Mouse (Mus musculus): ENCODE measurements around the gene C2cd4b. TPM values are rescaled to one million over a fixed set of nuclear protein-coding genes. Genes with fewer than 3 reads are reported as not detected.

Gene C2cd4b
- polyA plus RNA-seq, 1 experiment from 2014 or later: not detected

GRCm38 (mm10) chr9:67766948-67767347 lies 7.7 kb downstream of the C2cd4b start:
- Histone ChIP-seq H3K4me2 (ENCODE audit: low read depth, low read length) (no peak overlapping the region), H3K4me1 (ENCODE audit: insufficient read depth) (no peaks in the 10 kb centered on the region), H3K27me3 (ENCODE audit: insufficient read depth, low read length) (0 out of 2 replicates have a peak, but pooled peaks cover 6% of the 10 kb centered on the region), H3K9ac (replicated peaks) (no peak overlapping the region), H3K4me3 (ENCODE audit: low read depth, low read length) (no peak overlapping the region), H3K27ac (ENCODE audit: low read depth) (no peak overlapping the region), H3K9me3 (ENCODE audit: low read length) (peaks cover 4% of the 10 kb centered on the region), H3K36me3 (replicated peaks; ENCODE audit: insufficient read depth, low read length) (no peaks in the 10 kb centered on the region)
- 43% methylated on average over 3 of the region's 3 CpGs for WGBS (ENCODE audit: insufficient replicate concordance)
- ATAC-seq (no peak), DNase-seq (no peak)
- no peak for TF ChIP-seq EP300 (IDR thresholded peaks at IDR 0.05; ENCODE audit: low read depth)
- no peak for TF ChIP-seq CTCF (IDR thresholded peaks at IDR 0.05; ENCODE audit: low read depth)

- 64% methylated on average over 4 of the region's 4 CpGs for WGBS (ENCODE audit: insufficient replicate concordance)
These were observed 9.6 kb downstream of the C2cd4b start for GRCm38 (mm10) chr9:67768843-67769242.

GRCm38 (mm10) chr9:67769401-67769800 lies 10.2 kb downstream of the C2cd4b start:
- no peak overlapping the region for H3K4me3 ChIP-seq (ENCODE audit: low read depth, low read length)
- H3K9ac ChIP-seq (replicated peaks): no peak overlapping the region
- no peak overlapping the region for H3K4me2 ChIP-seq (ENCODE audit: low read depth, low read length)
- H3K9me3 ChIP-seq (ENCODE audit: low read length): no peaks in the 10 kb centered on the region
- TF ChIP-seq CTCF (IDR thresholded peaks at IDR 0.05; ENCODE audit: low read depth) (no peak), EP300 (IDR thresholded peaks at IDR 0.05; ENCODE audit: low read depth) (no peak)
- H3K27ac ChIP-seq (ENCODE audit: low read depth): no peak overlapping the region
- ATAC-seq (no peak), DNase-seq (no peak)
- WGBS (ENCODE audit: insufficient replicate concordance): 58% methylated on average over 1 of the region's 1 CpGs
- H3K4me1 ChIP-seq (ENCODE audit: insufficient read depth): no peaks in the 10 kb centered on the region
- 0 out of 2 replicates have a peak, but pooled peaks cover 2% of the 10 kb centered on the region for H3K27me3 ChIP-seq (ENCODE audit: insufficient read depth, low read length)
- no peaks in the 10 kb centered on the region for H3K36me3 ChIP-seq (replicated peaks; ENCODE audit: insufficient read depth, low read length)

More at GRCm38 (mm10) chr9:67768843-67769242, 9.6 kb downstream of the C2cd4b start:
- no peaks in the 10 kb centered on the region; the same call in 1 of the 2 replicates for H3K9me3 ChIP-seq (ENCODE audit: low read length)
- 0 out of 2 replicates have a peak, but pooled peaks cover 4% of the 10 kb centered on the region for H3K27me3 ChIP-seq (ENCODE audit: insufficient read depth, low read length)
- H3K4me1 ChIP-seq (ENCODE audit: insufficient read depth): no peaks in the 10 kb centered on the region
- no peak overlapping the region for H3K4me2 ChIP-seq (ENCODE audit: low read depth, low read length)
- no peak overlapping the region for H3K9ac ChIP-seq (replicated peaks)
- no peak overlapping the region for H3K4me3 ChIP-seq (ENCODE audit: low read depth, low read length)
- no peak for DNase-seq
- no peak overlapping the region for H3K27ac ChIP-seq (ENCODE audit: low read depth)
- H3K36me3 ChIP-seq (replicated peaks; ENCODE audit: insufficient read depth, low read length): no peaks in the 10 kb centered on the region
- no peak for ATAC-seq
- TF ChIP-seq EP300 (IDR thresholded peaks at IDR 0.05; ENCODE audit: low read depth) (no peak), CTCF (IDR thresholded peaks at IDR 0.05; ENCODE audit: low read depth) (no peak)

- Histone ChIP-seq H3K27ac (ENCODE audit: low read depth) (no peak overlapping the region), H3K27me3 (ENCODE audit: insufficient read depth, low read length) (no peaks in the 10 kb centered on the region), H3K9ac (replicated peaks) (no peak overlapping the region), H3K9me3 (ENCODE audit: low read length) (no peaks in the 10 kb centered on the region), H3K4me2 (ENCODE audit: low read depth, low read length) (no peak overlapping the region), H3K36me3 (replicated peaks; ENCODE audit: insufficient read depth, low read length) (no peaks in the 10 kb centered on the region), H3K4me3 (ENCODE audit: low read depth, low read length) (no peak overlapping the region), H3K4me1 (ENCODE audit: insufficient read depth) (no peaks in the 10 kb centered on the region)
- no peak for DNase-seq
- no peak for ATAC-seq
- TF ChIP-seq EP300 (IDR thresholded peaks at IDR 0.05; ENCODE audit: low read depth): no peak
- no peak for TF ChIP-seq CTCF (IDR thresholded peaks at IDR 0.05; ENCODE audit: low read depth)
- WGBS (ENCODE audit: insufficient replicate concordance): 35% methylated on average over 7 of the region's 7 CpGs
These were observed 12.1 kb downstream of the C2cd4b start for GRCm38 (mm10) chr9:67771293-67771692.

GRCm38 (mm10) chr9:67774201-67774600 lies 15.0 kb downstream of the C2cd4b start:
- no peak for ATAC-seq

GRCm38 (mm10) chr9:67778553-67778952 lies 19.3 kb downstream of the C2cd4b start:
- H3K4me2 ChIP-seq (ENCODE audit: low read depth, low read length): no peak overlapping the region
- H3K4me1 ChIP-seq (ENCODE audit: insufficient read depth): no peaks in the 10 kb centered on the region
- no peak for DNase-seq
- 0 out of 2 replicates have a peak, but pooled peaks cover 6% of the 10 kb centered on the region for H3K27me3 ChIP-seq (ENCODE audit: insufficient read depth, low read length)
- no peak for ATAC-seq
- H3K27ac ChIP-seq (ENCODE audit: low read depth): no peak overlapping the region
- no peaks in the 10 kb centered on the region for H3K9me3 ChIP-seq (ENCODE audit: low read length)
- TF ChIP-seq EP300 (IDR thresholded peaks at IDR 0.05; ENCODE audit: low read depth) (no peak), CTCF (IDR thresholded peaks at IDR 0.05; ENCODE audit: low read depth) (no peak)
- 36% methylated on average over 8 of the region's 8 CpGs for WGBS (ENCODE audit: insufficient replicate concordance)
- no peak overlapping the region for H3K9ac ChIP-seq (replicated peaks)
- H3K4me3 ChIP-seq (ENCODE audit: low read depth, low read length): no peak overlapping the region
- H3K36me3 ChIP-seq (replicated peaks; ENCODE audit: insufficient read depth, low read length): no peaks in the 10 kb centered on the region

More at GRCm38 (mm10) chr9:67774201-67774600, 15.0 kb downstream of the C2cd4b start:
- Histone ChIP-seq H3K27me3 (ENCODE audit: insufficient read depth, low read length) (no peaks in the 10 kb centered on the region), H3K4me3 (ENCODE audit: low read depth, low read length) (no peak overlapping the region), H3K27ac (ENCODE audit: low read depth) (no peak overlapping the region), H3K4me2 (ENCODE audit: low read depth, low read length) (no peak overlapping the region), H3K9me3 (ENCODE audit: low read length) (no peaks in the 10 kb centered on the region), H3K36me3 (replicated peaks; ENCODE audit: insufficient read depth, low read length) (no peaks in the 10 kb centered on the region), H3K9ac (replicated peaks) (no peak overlapping the region), H3K4me1 (ENCODE audit: insufficient read depth) (no peaks in the 10 kb centered on the region)
- 31% methylated on average over 6 of the region's 6 CpGs for WGBS (ENCODE audit: insufficient replicate concordance)
- no peak for DNase-seq
- TF ChIP-seq CTCF (IDR thresholded peaks at IDR 0.05; ENCODE audit: low read depth): no peak
- TF ChIP-seq EP300 (IDR thresholded peaks at IDR 0.05; ENCODE audit: low read depth): no peak
